Mouse (Mus musculus) adrenal gland, adult 18-20 months (tissue): ENCODE measurements around the gene Garnl3. TPM values are rescaled to one million over a fixed set of nuclear protein-coding genes. Genes with fewer than 3 reads are reported as not detected.
"Not testable (repeated sequence)": the region's sequence is repeated elsewhere in the genome, so short reads cannot be mapped to it uniquely, and the experiment has no call there.

Experiments
- DNase-seq, 2 experiments: peaks; one replicate each; pipeline ENCODE4 v3.0.0; 2021 to 2022; ENCODE audit warnings: low spot score in 2 of 2
- total RNA-seq, 2 experiments: library from RNA; stranded (reverse); gene quantifications; 1 replicate in 1 of 2; 2 replicates in 1 of 2; pipeline ENCODE4 v1.2.3; 2021

The Garnl3 gene
- total RNA-seq, 2 experiments from 2014 or later = 11.4 to 16.1 TPM

- no peak for DNase-seq
Measured at GRCm38 (mm10) chr2:33156283-33156781, 24.9 kb upstream of the Garnl3 start.

GRCm38 (mm10) chr2:33154751-33155372, 23.4 kb upstream of the Garnl3 start:
- DNase-seq = peak; percentile 70 to 75

- DNase-seq = no peak
Measured at GRCm38 (mm10) chr2:33146994-33147393, 15.5 kb upstream of the Garnl3 start.

- no peak for DNase-seq
Measured at GRCm38 (mm10) chr2:33143292-33143691, 11.8 kb upstream of the Garnl3 start.

GRCm38 (mm10) chr2:33138491-33138890, 7.0 kb upstream of the Garnl3 start:
- no peak for DNase-seq

- DNase-seq = peak in 1 of 2 experiments; percentile 10
Measured at GRCm38 (mm10) chr2:33137731-33138130, 6.3 kb upstream of the Garnl3 start.

GRCm38 (mm10) chr2:33137244-33137643, 5.8 kb upstream of the Garnl3 start:
- DNase-seq = peak in 1 of 2 experiments; percentile 10

GRCm38 (mm10) chr2:33136366-33136765, 4.9 kb upstream of the Garnl3 start:
- no peak for DNase-seq

- DNase-seq = no peak
Measured at GRCm38 (mm10) chr2:33134766-33135490, 3.5 kb upstream of the Garnl3 start.

GRCm38 (mm10) chr2:33132306-33132705, 852 bp upstream of the Garnl3 start:
- no peak for DNase-seq

GRCm38 (mm10) chr2:33130526-33131483, 649 bp downstream of the Garnl3 start:
- peak; percentile 97 for DNase-seq

- DNase-seq = no peak
Measured at GRCm38 (mm10) chr2:33130141-33130525, 1.3 kb downstream of the Garnl3 start.

- DNase-seq = no peak
Measured at GRCm38 (mm10) chr2:33129696-33130095, 1.8 kb downstream of the Garnl3 start.

GRCm38 (mm10) chr2:33129005-33129404, 2.4 kb downstream of the Garnl3 start:
- DNase-seq = no peak

- DNase-seq = no peak
Measured at GRCm38 (mm10) chr2:33127271-33127670, 4.2 kb downstream of the Garnl3 start.

GRCm38 (mm10) chr2:33122856-33123255, 8.6 kb downstream of the Garnl3 start:
- no peak for DNase-seq

GRCm38 (mm10) chr2:33100536-33100935, 30.9 kb downstream of the Garnl3 start:
- no peak for DNase-seq

- DNase-seq = not testable (repeated sequence)
Measured at GRCm38 (mm10) chr2:33097326-33097725, 34.1 kb downstream of the Garnl3 start.

- DNase-seq = no peak
Measured at GRCm38 (mm10) chr2:33095221-33095671, 36.2 kb downstream of the Garnl3 start.

GRCm38 (mm10) chr2:33090620-33091520, 40.6 kb downstream of the Garnl3 start:
- DNase-seq = no peak
